Mouse (Mus musculus): ENCODE results near the gene Clec4g. TPM values are rescaled to one million over a fixed set of nuclear protein-coding genes. Genes with fewer than 3 reads are reported as not detected.

Gene Clec4g
- polyA plus RNA-seq, 1 experiment: not detected

GRCm38 (mm10) chr8:3678831-3679230 is 41.6 kb downstream of the Clec4g start:
- H3K27ac ChIP-seq (ENCODE audit: insufficient read depth, low read length): peak overlapping the region; percentile 5; the same call in 1 of the 2 replicates
- WGBS: 63% methylated on average over 23 of the region's 23 CpGs
- H3K4me3 ChIP-seq (replicated peaks; ENCODE audit: insufficient read depth, low read depth, low read length): peak overlapping the region; percentile 57
- no peak for DNase-seq
- TF ChIP-seq POLR2A (IDR thresholded peaks at IDR 0.05; ENCODE audit: borderline replicate concordance, insufficient read depth, low read length): no peak
- no peak for TF ChIP-seq CTCF (IDR thresholded peaks at IDR 0.05; ENCODE audit: borderline replicate concordance, insufficient read depth, low read depth, low read length)
- H3K27me3 ChIP-seq (ENCODE audit: control insufficient read depth, insufficient read depth, low read length): no peaks in the 10 kb centered on the region
- peaks cover 26% of the 10 kb centered on the region for H3K4me1 ChIP-seq (ENCODE audit: control insufficient read depth, insufficient read depth, low read length)

- Histone ChIP-seq H3K4me1 (ENCODE audit: control insufficient read depth, insufficient read depth, low read length) (peaks cover 12% of the 10 kb centered on the region), H3K27ac (ENCODE audit: insufficient read depth, low read length) (peak overlapping the region; percentile 78; the same call in 1 of the 2 replicates), H3K27me3 (ENCODE audit: control insufficient read depth, insufficient read depth, low read length) (no peaks in the 10 kb centered on the region), H3K4me3 (replicated peaks; ENCODE audit: insufficient read depth, low read depth, low read length) (peak overlapping the region; percentile 89)
- TF ChIP-seq POLR2A (IDR thresholded peaks at IDR 0.05; ENCODE audit: borderline replicate concordance, insufficient read depth, low read length) (no peak), CTCF (IDR thresholded peaks at IDR 0.05; ENCODE audit: borderline replicate concordance, insufficient read depth, low read depth, low read length) (no peak)
- WGBS: under 1% methylated on average over 15 of the region's 15 CpGs
- DNase-seq: no peak
Observed at GRCm38 (mm10) chr8:3676993-3677579, 43.4 kb downstream of the Clec4g start.

- no peaks in the 10 kb centered on the region for H3K27me3 ChIP-seq (ENCODE audit: control insufficient read depth, insufficient read depth, low read length)
- peak within 1 kb of the TSS; percentile 89 for H3K4me3 ChIP-seq (replicated peaks; ENCODE audit: insufficient read depth, low read depth, low read length)
- TF ChIP-seq CTCF (IDR thresholded peaks at IDR 0.05; ENCODE audit: borderline replicate concordance, insufficient read depth, low read depth, low read length): peak; percentile 93
- TF ChIP-seq POLR2A (IDR thresholded peaks at IDR 0.05; ENCODE audit: borderline replicate concordance, insufficient read depth, low read length): peak; percentile 85; the same call in 1 of the 2 replicates
- peak; percentile 94 to 97 for DNase-seq
- WGBS: under 1% methylated on average over 61 of the region's 61 CpGs
- peaks cover 10% of the 10 kb centered on the region for H3K4me1 ChIP-seq (ENCODE audit: control insufficient read depth, insufficient read depth, low read length)
- peak within 1 kb of the TSS; percentile 78 for H3K27ac ChIP-seq (ENCODE audit: insufficient read depth, low read length)
Observed at GRCm38 (mm10) chr8:3676131-3676992, 44.1 kb downstream of the Clec4g start, which contains the start of gene Trappc5. Gene Trappc5, plus strand, starts transcription at chr8:3676299.

GRCm38 (mm10) chr8:3674671-3675070 is 45.8 kb downstream of the Clec4g start:
- H3K27ac ChIP-seq (ENCODE audit: insufficient read depth, low read length): no peak overlapping the region
- DNase-seq: no peak
- no peak for TF ChIP-seq POLR2A (IDR thresholded peaks at IDR 0.05; ENCODE audit: borderline replicate concordance, insufficient read depth, low read length)
- TF ChIP-seq CTCF (IDR thresholded peaks at IDR 0.05; ENCODE audit: borderline replicate concordance, insufficient read depth, low read depth, low read length): no peak
- H3K4me3 ChIP-seq (replicated peaks; ENCODE audit: insufficient read depth, low read depth, low read length): no peak overlapping the region
- 66% methylated on average over 3 of the region's 3 CpGs for WGBS
- no peaks in the 10 kb centered on the region for H3K27me3 ChIP-seq (ENCODE audit: control insufficient read depth, insufficient read depth, low read length)
- peaks cover 7% of the 10 kb centered on the region for H3K4me1 ChIP-seq (ENCODE audit: control insufficient read depth, insufficient read depth, low read length)

GRCm38 (mm10) chr8:3671980-3672491 is 48.4 kb downstream of the Clec4g start, which contains the start of gene Fcor:
Gene Fcor, minus strand, starts transcription at chr8:3672362.
- H3K4me3 ChIP-seq (replicated peaks; ENCODE audit: insufficient read depth, low read depth, low read length): peak within 1 kb of the TSS; percentile 74
- H3K27ac ChIP-seq (ENCODE audit: insufficient read depth, low read length): peak within 1 kb of the TSS; percentile 60
- no peaks in the 10 kb centered on the region for H3K4me1 ChIP-seq (ENCODE audit: control insufficient read depth, insufficient read depth, low read length)
- peak; percentile 95 for TF ChIP-seq CTCF (IDR thresholded peaks at IDR 0.05; ENCODE audit: borderline replicate concordance, insufficient read depth, low read depth, low read length)
- TF ChIP-seq POLR2A (IDR thresholded peaks at IDR 0.05; ENCODE audit: borderline replicate concordance, insufficient read depth, low read length): peak; percentile 65; the same call in 1 of the 2 replicates
- no peaks in the 10 kb centered on the region for H3K27me3 ChIP-seq (ENCODE audit: control insufficient read depth, insufficient read depth, low read length)
- under 1% methylated on average over 23 of the region's 23 CpGs for WGBS
- peak; percentile 88 to 93 for DNase-seq

GRCm38 (mm10) chr8:3670388-3670787 is 50.1 kb downstream of the Clec4g start:
- no peaks in the 10 kb centered on the region for H3K27me3 ChIP-seq (ENCODE audit: control insufficient read depth, insufficient read depth, low read length)
- no peak overlapping the region for H3K27ac ChIP-seq (ENCODE audit: insufficient read depth, low read length)
- no peaks in the 10 kb centered on the region for H3K4me1 ChIP-seq (ENCODE audit: control insufficient read depth, insufficient read depth, low read length)
- H3K4me3 ChIP-seq (replicated peaks; ENCODE audit: insufficient read depth, low read depth, low read length): no peak overlapping the region
- no peak for DNase-seq
- WGBS: 81% methylated on average over 2 of the region's 2 CpGs
- TF ChIP-seq POLR2A (IDR thresholded peaks at IDR 0.05; ENCODE audit: borderline replicate concordance, insufficient read depth, low read length) (no peak), CTCF (IDR thresholded peaks at IDR 0.05; ENCODE audit: borderline replicate concordance, insufficient read depth, low read depth, low read length) (no peak)

- Histone ChIP-seq H3K27me3 (ENCODE audit: control insufficient read depth, insufficient read depth, low read length) (no peaks in the 10 kb centered on the region), H3K4me3 (replicated peaks; ENCODE audit: insufficient read depth, low read depth, low read length) (no peak within 1 kb of the TSS), H3K27ac (ENCODE audit: insufficient read depth, low read length) (no peak within 1 kb of the TSS), H3K4me1 (ENCODE audit: control insufficient read depth, insufficient read depth, low read length) (no peaks in the 10 kb centered on the region)
- no peak for TF ChIP-seq POLR2A (IDR thresholded peaks at IDR 0.05; ENCODE audit: borderline replicate concordance, insufficient read depth, low read length)
- no peak for TF ChIP-seq CTCF (IDR thresholded peaks at IDR 0.05; ENCODE audit: borderline replicate concordance, insufficient read depth, low read depth, low read length)
- WGBS: 68% methylated on average over 6 of the region's 6 CpGs
- no peak for DNase-seq
Observed at GRCm38 (mm10) chr8:3665507-3665906, 54.9 kb downstream of the Clec4g start, which contains the start of gene Mcemp1. Gene Mcemp1, plus strand, starts transcription at chr8:3665754.

Data from cerebellum, adult 2 months (tissue).